Mouse (Mus musculus): ENCODE results near the gene Nlrc5.
"Not testable (repeated sequence)": the region's sequence is repeated elsewhere in the genome, so short reads cannot be mapped to it uniquely, and the experiment has no call there.

GRCm38 (mm10) chr8:94399957-94400356, 34.2 kb upstream of the Nlrc5 start:
- not testable (repeated sequence) for TF ChIP-seq CTCF (IDR thresholded peaks at IDR 0.05; ENCODE audit: insufficient read depth, low read length); POLR2A (IDR thresholded peaks at IDR 0.05; ENCODE audit: borderline replicate concordance, extremely low read depth, low read depth, low read length)
